In the genomic region with DNA sequence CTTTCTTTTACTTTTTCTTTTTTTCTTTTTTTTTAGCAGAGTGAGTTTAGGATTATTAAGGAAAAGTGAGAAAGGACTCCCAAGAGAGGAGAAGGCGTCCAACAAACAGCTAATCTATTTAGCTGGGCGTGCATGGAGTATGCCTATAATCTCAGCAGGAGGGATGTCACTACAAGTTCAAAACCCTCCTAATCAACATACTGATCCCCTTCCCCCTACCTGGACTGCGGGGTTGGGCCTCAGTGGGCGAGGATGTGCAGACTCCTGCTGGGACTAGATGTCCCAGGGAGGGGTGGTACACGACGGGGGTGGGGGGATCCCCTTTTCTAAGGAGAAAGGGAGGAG, we compare ENCODE assay signal across 8 mouse cellular contexts. TPM values are rescaled to one million over a fixed set of nuclear protein-coding genes. Genes with fewer than 3 reads are reported as not detected.
DNase-seq lines count a peak whose midpoint lies in the region; ATAC-seq and TF ChIP-seq lines count a peak whose summit lies in the region.

No protein-coding gene starts in this region.

- no peak for ATAC-seq in hindbrain, embryonic 14.5 days (ENCODE audit: low FRiP score)

- H3K27ac ChIP-seq in kidney, adult 2 months (ENCODE audit: insufficient read depth, low read depth, low read length): 0 out of 2 replicates have a peak overlapping the region, but pooled peaks have one; percentile 21
- 0 out of 2 replicates have a peak overlapping the region, but pooled peaks have one; percentile 14 for H3K27ac ChIP-seq in hindbrain, embryonic 14.5 days

- H3K9me3 ChIP-seq in hindbrain, embryonic 14.5 days (ENCODE audit: control insufficient read depth, low read length): no peaks in the 10 kb centered on the region

- WGBS in kidney, adult 2 months: 3% methylated on average over 6 of the region's 6 CpGs
- 0% methylated on average over 6 of the region's 6 CpGs for WGBS in hindbrain, embryonic 14.5 days

- H3K4me1 ChIP-seq in kidney, adult 2 months (ENCODE audit: control insufficient read depth, insufficient read depth, low read length): peaks cover 2% of the 10 kb centered on the region; the same call in 1 of the 2 replicates
- H3K4me1 ChIP-seq in hindbrain, embryonic 14.5 days (replicated peaks; ENCODE audit: control insufficient read depth, insufficient read depth, low read length): peaks cover 13% of the 10 kb centered on the region; the same call in 1 of the 2 replicates

- H3ac ChIP-seq in myocyte (ENCODE audit: control insufficient read depth, insufficient read length): no peak overlapping the region

- no peaks in the 10 kb centered on the region for H3K79me2 ChIP-seq in myocyte (ENCODE audit: control insufficient read depth, insufficient read depth)

- TF ChIP-seq CTCF in kidney, adult 2 months (conservative IDR thresholded peaks at IDR 0.05; ENCODE audit: insufficient read depth, insufficient read length, low read depth, low read length): no peak

- no peak for DNase-seq in kidney, adult 2 months
- no peak for DNase-seq in kidney, postnatal 36 days
- peak; percentile 56 for DNase-seq in Muller cell, postnatal 12 days (ENCODE audit: inconsistent ontology term)
- DNase-seq in hindbrain, embryonic 14.5 days (ENCODE audit: low spot score): no peak
- no peak for DNase-seq in spleen, postnatal 36 days (ENCODE audit: low spot score in 2 of 2)
- DNase-seq in right cerebral cortex, adult 18-20 months: no peak
- DNase-seq in kidney, adult 18-20 months: no peak

- H3K4me3 ChIP-seq in kidney, adult 2 months (ENCODE audit: insufficient read depth, low read depth, low read length): peak overlapping the region; percentile 53
- H3K4me3 ChIP-seq in hindbrain, embryonic 14.5 days (replicated peaks; ENCODE audit: low read length): peak overlapping the region; percentile 41
- peak overlapping the region; percentile 28 for H3K4me3 ChIP-seq in myocyte

- no peak for TF ChIP-seq POLR2A in kidney, adult 2 months (IDR thresholded peaks at IDR 0.05; ENCODE audit: low read depth, low read length)
- no peak for TF ChIP-seq POLR2A in myocyte (IDR thresholded peaks at IDR 0.05; ENCODE audit: insufficient read length, low read depth)

- H3K27me3 ChIP-seq in kidney, adult 2 months (replicated peaks; ENCODE audit: control insufficient read depth, insufficient read depth, low read length): no peaks in the 10 kb centered on the region
- peaks cover 24% of the 10 kb centered on the region for H3K27me3 ChIP-seq in hindbrain, embryonic 14.5 days (ENCODE audit: control insufficient read depth, insufficient read depth, low read length)
- H3K27me3 ChIP-seq in myocyte (ENCODE audit: control insufficient read depth, insufficient read depth, insufficient read length): no peaks in the 10 kb centered on the region

- H3K4me2 ChIP-seq in hindbrain, embryonic 14.5 days (replicated peaks): peak overlapping the region; percentile 56
- peak overlapping the region; percentile 58 for H3K4me2 ChIP-seq in myocyte (ENCODE audit: low read depth)

- peak overlapping the region; percentile 34; the same call in 1 of the 2 replicates for H3K9ac ChIP-seq in hindbrain, embryonic 14.5 days

- H3K36me3 ChIP-seq in kidney, adult 2 months (ENCODE audit: control insufficient read depth, insufficient read depth, low read length): no peaks in the 10 kb centered on the region
- H3K36me3 ChIP-seq in hindbrain, embryonic 14.5 days (replicated peaks; ENCODE audit: control insufficient read depth, insufficient read depth): no peaks in the 10 kb centered on the region
- H3K36me3 ChIP-seq in myocyte (ENCODE audit: control insufficient read depth, insufficient read depth): no peaks in the 10 kb centered on the region

TF ChIP-seq in myocyte, 11 proteins besides CTCF, POLR2A, EP300 and RAD21:
- TF ChIP-seq CEBPB (IDR thresholded peaks at IDR 0.05; ENCODE audit: insufficient read depth, poor library complexity, severe bottlenecking): no peak
- TF ChIP-seq POLR2AphosphoS2 (IDR thresholded peaks at IDR 0.05; ENCODE audit: insufficient read length, low read depth): no peak
- TF ChIP-seq TCF12 (IDR thresholded peaks at IDR 0.05; ENCODE audit: insufficient read depth, poor library complexity, severe bottlenecking): no peak
- no peak for TF ChIP-seq MAX (IDR thresholded peaks at IDR 0.05; ENCODE audit: low read depth)
- TF ChIP-seq MYOD1 (IDR thresholded peaks at IDR 0.05; ENCODE audit: control insufficient read depth in 1 of 3, insufficient read length in 2 of 3, low read depth in 2 of 3): no peak
- TF ChIP-seq E2F4 (IDR thresholded peaks at IDR 0.05; ENCODE audit: insufficient read depth): no peak
- TF ChIP-seq USF1 (IDR thresholded peaks at IDR 0.05; ENCODE audit: low read depth): no peak

RNA-seq across cellular contexts. Expression of a gene that starts 0.3 kb away (rescaled TPM):
- polyA plus RNA-seq in kidney, adult 2 months (2012; rRNA removed): 9.7 and 10.4 TPM in 2 replicates
- 1.6 and 2.4 TPM in 2 replicates for polyA plus RNA-seq in hindbrain, embryonic 14.5 days (2014; fragmentation: Nextera tagmentation; extraction: Ambion mirVana)
- polyA plus RNA-seq in myocyte (2012; fragmentation: generic; extraction: Trizol): 13.2 TPM

RNA-seq across cellular contexts. Expression of a gene that starts 0.8 kb away (rescaled TPM):
- 80.3 and 98.8 TPM in 2 replicates for polyA plus RNA-seq in kidney, adult 2 months (2012; rRNA removed)
- polyA plus RNA-seq in hindbrain, embryonic 14.5 days (2014; fragmentation: Nextera tagmentation; extraction: Ambion mirVana): 1.7 and 2.5 TPM in 2 replicates
- polyA plus RNA-seq in myocyte (2012; fragmentation: generic; extraction: Trizol): 5.4 TPM

RNA-seq across cellular contexts. Expression of a gene that starts 9.6 kb away (rescaled TPM):
- polyA plus RNA-seq in kidney, adult 2 months (2012; rRNA removed): 26.3 and 27.3 TPM in 2 replicates
- polyA plus RNA-seq in hindbrain, embryonic 14.5 days (2014; fragmentation: Nextera tagmentation; extraction: Ambion mirVana): 4.6 and 5.6 TPM in 2 replicates
- 31.3 TPM for polyA plus RNA-seq in myocyte (2012; fragmentation: generic; extraction: Trizol)

RNA-seq across cellular contexts. Expression of a gene that starts 26.6 kb away (rescaled TPM):
- 1,151 and 1,243 TPM in 2 replicates for polyA plus RNA-seq in kidney, adult 2 months (2012; rRNA removed)
- 418 and 454 TPM in 2 replicates for polyA plus RNA-seq in hindbrain, embryonic 14.5 days (2014; fragmentation: Nextera tagmentation; extraction: Ambion mirVana)
- 2,993 TPM for polyA plus RNA-seq in myocyte (2012; fragmentation: generic; extraction: Trizol)

RNA-seq across cellular contexts. Expression of a gene that starts 44.8 kb away (rescaled TPM):
- 24.4 and 28.2 TPM in 2 replicates for polyA plus RNA-seq in kidney, adult 2 months (2012; rRNA removed)
- 4.0 and 4.2 TPM in 2 replicates for polyA plus RNA-seq in hindbrain, embryonic 14.5 days (2014; fragmentation: Nextera tagmentation; extraction: Ambion mirVana)
- 6.9 TPM for polyA plus RNA-seq in myocyte (2012; fragmentation: generic; extraction: Trizol)

Comparison
In these comparisons a context has a peak if more than half of its experiments do, and no peak if none do; other contexts are left out.
1. RNA of a gene that starts 0.8 kb away (polyA plus RNA-seq): 80.3 to 98.8 TPM in kidney, adult 2 months; 5.4 TPM in myocyte (single experiment) and 1.7 to 2.5 TPM in hindbrain, embryonic 14.5 days; every median in the first group is over 10 times any median in the second.
2. Peak in every context shown above with its lines, with median percentiles within 50 percentile points of each other: H3K4me3 ChIP-seq.